ENCODE assay signal across 14 mouse cellular contexts in the genomic region with DNA sequence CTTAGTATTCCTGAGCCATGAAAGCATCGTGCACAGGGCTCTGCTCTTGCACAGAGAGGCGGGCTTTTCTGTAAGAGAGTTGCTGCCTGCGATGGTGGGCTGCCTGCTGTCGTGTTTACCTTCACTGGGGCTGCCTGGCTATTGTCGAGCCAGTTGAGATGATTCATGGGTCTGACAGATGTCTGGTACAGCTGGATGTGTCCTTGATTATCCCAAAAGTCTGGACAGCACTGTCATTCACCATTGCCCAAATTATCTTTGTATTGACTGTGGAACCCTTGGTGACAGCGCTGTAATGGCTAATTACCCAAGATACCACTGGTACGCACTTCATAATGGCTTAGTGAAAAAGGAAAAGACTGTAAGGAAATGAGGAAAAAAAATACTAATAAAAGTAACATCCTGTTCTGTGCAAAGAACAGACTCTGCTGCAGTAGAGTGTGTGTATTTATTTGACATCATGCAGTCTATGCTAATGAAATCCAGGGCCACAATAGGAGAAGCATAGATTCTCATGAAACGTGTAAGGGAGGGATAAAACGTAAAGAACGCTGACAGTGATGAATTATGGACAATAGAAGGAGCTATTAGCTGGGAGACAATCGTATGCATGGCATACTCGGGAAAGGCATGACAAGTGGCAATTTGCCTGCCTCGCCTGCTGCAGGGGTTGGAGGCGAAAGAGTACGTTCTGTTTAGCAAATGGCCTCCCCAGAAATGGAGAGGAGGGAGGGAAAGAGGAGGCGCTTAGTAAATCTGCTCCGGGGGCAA.
DNase-seq lines count a peak whose midpoint lies in the region; ATAC-seq lines count a peak whose summit lies in the region.
"Had no signal": no experiment of that assay in that cellular context is flagged by ENCODE, and none has a peak within 500 bp of the region (broad histone marks: within the 10 kb centered on the region; RNA-seq: fewer than 3 reads in every experiment).

No protein-coding gene starts in this region.

- 64% methylated on average over 17 of the region's 17 CpGs for WGBS in midbrain, embryonic 11.5 days
- 14% methylated on average over 17 of the region's 17 CpGs for WGBS in neural tube, embryonic 15.5 days

- peaks cover 6% of the 10 kb centered on the region; the same call in 1 of the 2 replicates for H3K4me1 ChIP-seq in midbrain, embryonic 11.5 days (ENCODE audit: control insufficient read depth, insufficient read depth, low read length)
- peaks cover 15% of the 10 kb centered on the region for H3K4me1 ChIP-seq in neural tube, embryonic 15.5 days

- H3K9ac ChIP-seq in midbrain, embryonic 11.5 days (ENCODE audit: low read length), result no peak overlapping the region
- H3K9ac ChIP-seq in neural tube, embryonic 15.5 days (replicated peaks), result no peak overlapping the region
- H3K9ac ChIP-seq: embryonic facial prominence, embryonic 15.5 days; limb, embryonic 12.5 days; lung, embryonic 14.5 days had no signal

- no peaks in the 10 kb centered on the region for H3K9me3 ChIP-seq in midbrain, embryonic 11.5 days (ENCODE audit: control insufficient read depth, low read length)
- H3K9me3 ChIP-seq in neural tube, embryonic 15.5 days (replicated peaks), result no peaks in the 10 kb centered on the region
- H3K9me3 ChIP-seq: embryonic facial prominence, embryonic 15.5 days; heart, embryonic 10.5 days; limb, embryonic 12.5 days had no signal

- no peak for ATAC-seq in midbrain, embryonic 11.5 days (ENCODE audit: low FRiP score)
- ATAC-seq in neural tube, embryonic 15.5 days (ENCODE audit: low FRiP score), result peak; percentile 63; the same call in 1 of the 2 replicates

- peak; percentile 28 to 29 for DNase-seq in cerebellum, postnatal 10 days
- no peak for DNase-seq in cerebellum, adult 11 months
- peak; percentile 22 for DNase-seq in retina, postnatal 1 day
- no peak for DNase-seq in retina, embryonic 14.5 days (ENCODE audit: low spot score)
- no peak for DNase-seq in midbrain, embryonic 11.5 days (ENCODE audit: low spot score, missing footprints)
- no peak for DNase-seq in left cerebral cortex, postnatal 4 days
- no peak for DNase-seq in cerebellum, postnatal 4 days (ENCODE audit: low spot score in 2 of 2)
- DNase-seq: cerebellum, adult 8-10 months; lung, embryonic 14.5 days; thymus, postnatal 14 days had no signal

- intact Hi-C loops in left cerebral cortex, postnatal 4 days (cut with DNase I), result no loop called here

- H3K27me3 ChIP-seq in midbrain, embryonic 11.5 days (ENCODE audit: control insufficient read depth, insufficient read depth, low read length), result no peaks in the 10 kb centered on the region
- H3K27me3 ChIP-seq in neural tube, embryonic 15.5 days (replicated peaks), result no peaks in the 10 kb centered on the region
- H3K27me3 ChIP-seq: embryonic facial prominence, embryonic 15.5 days; limb, embryonic 12.5 days had no signal

- no peak overlapping the region for H3K4me3 ChIP-seq in midbrain, embryonic 11.5 days (ENCODE audit: low read depth, low read length)
- H3K4me3 ChIP-seq in neural tube, embryonic 15.5 days (replicated peaks), result no peak overlapping the region
- H3K4me3 ChIP-seq: embryonic facial prominence, embryonic 15.5 days; heart, embryonic 10.5 days; limb, embryonic 12.5 days had no signal

- no peaks in the 10 kb centered on the region for H3K36me3 ChIP-seq in midbrain, embryonic 11.5 days (ENCODE audit: control insufficient read depth, insufficient read depth, low read length)
- no peaks in the 10 kb centered on the region for H3K36me3 ChIP-seq in neural tube, embryonic 15.5 days
- H3K36me3 ChIP-seq: embryonic facial prominence, embryonic 15.5 days; heart, embryonic 10.5 days; limb, embryonic 12.5 days had no signal

- no peak overlapping the region for H3K4me2 ChIP-seq in midbrain, embryonic 11.5 days
- peak overlapping the region; percentile 40 for H3K4me2 ChIP-seq in neural tube, embryonic 15.5 days
- H3K4me2 ChIP-seq: embryonic facial prominence, embryonic 15.5 days; limb, embryonic 12.5 days; lung, embryonic 14.5 days had no signal

- peak overlapping the region; percentile 30; the same call in 1 of the 2 replicates for H3K27ac ChIP-seq in midbrain, embryonic 11.5 days (ENCODE audit: low read depth, low read length)
- H3K27ac ChIP-seq in neural tube, embryonic 15.5 days (replicated peaks), result peak overlapping the region; percentile 64
- H3K27ac ChIP-seq: embryonic facial prominence, embryonic 15.5 days; heart, embryonic 10.5 days; limb, embryonic 12.5 days had no signal

Comparison
In these comparisons a context has a peak if more than half of its experiments do, and no peak if none do; other contexts are left out.
1. DNase-seq: peak in cerebellum, postnatal 10 days (2 of 2) and retina, postnatal 1 day (single experiment); none in cerebellum, adult 11 months (single experiment), retina, embryonic 14.5 days (single experiment), midbrain, embryonic 11.5 days (single experiment), left cerebral cortex, postnatal 4 days (single experiment) and cerebellum, postnatal 4 days (0 of 2).